Comparison of ENCODE assay signal across 8 mouse cellular contexts in the genomic region with DNA sequence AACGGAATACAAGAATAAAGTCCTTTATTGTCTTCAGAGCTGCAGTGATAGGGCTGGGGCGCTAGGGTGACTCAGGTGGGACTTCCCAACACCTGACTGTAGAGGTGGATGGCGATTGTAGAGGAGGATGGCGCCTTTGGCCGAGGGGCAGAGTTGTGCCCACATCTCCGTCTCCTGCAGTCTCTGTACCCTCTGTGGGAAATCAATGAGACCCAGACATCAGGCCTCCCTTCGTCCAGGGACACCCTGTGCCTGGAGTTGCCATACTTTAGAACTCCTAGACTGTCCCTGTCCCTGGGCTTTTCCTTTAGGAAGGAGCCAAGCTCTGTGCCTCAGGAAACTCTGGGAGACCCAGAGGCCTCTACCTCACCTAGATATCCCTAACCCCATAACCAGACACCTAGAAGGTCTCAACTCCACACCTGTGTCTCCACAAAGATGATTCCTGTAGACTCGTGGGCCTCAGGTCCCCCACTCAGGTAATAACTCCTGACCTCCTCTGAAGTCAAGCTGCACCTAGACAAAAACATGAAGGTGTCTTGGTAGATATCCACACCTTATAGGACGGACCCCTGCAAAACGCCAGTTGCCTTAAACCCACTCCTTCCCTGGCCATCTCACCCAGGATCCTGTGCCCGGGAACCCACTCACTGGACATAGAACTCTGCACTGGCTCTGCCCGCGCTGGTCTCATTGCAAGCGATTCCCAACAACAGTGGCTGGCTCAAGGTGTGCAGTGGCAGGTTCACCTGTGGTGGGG. TPM values are rescaled to one million over a fixed set of nuclear protein-coding genes. Genes with fewer than 3 reads are reported as not detected.
DNase-seq lines count a peak whose midpoint lies in the region; ATAC-seq and TF ChIP-seq lines count a peak whose summit lies in the region.

No protein-coding gene starts in this region.

- H3K79me2 ChIP-seq in heart, adult 2 months (replicated peaks; ENCODE audit: control insufficient read depth, insufficient read depth, low read length), result no peaks in the 10 kb centered on the region

- TF ChIP-seq CTCF in heart, adult 2 months (IDR thresholded peaks at IDR 0.05), result no peak

- peak overlapping the region; percentile 87 for H3K4me3 ChIP-seq in heart, adult 2 months
- H3K4me3 ChIP-seq in ES-E14 (ENCODE audit: insufficient read depth in 1 of 2, low read depth in 1 of 2, low read length in 2 of 2, poor library complexity in 1 of 2, severe bottlenecking in 1 of 2), result peak overlapping the region; percentile 29 to 71; a peak in 2 of 4 replicates
- peak overlapping the region; percentile 65 for H3K4me3 ChIP-seq in forebrain, embryonic 16.5 days (replicated peaks; ENCODE audit: low read length)

- H3K36me3 ChIP-seq in heart, adult 2 months (ENCODE audit: control insufficient read depth, insufficient read depth, low read length), result no peaks in the 10 kb centered on the region
- peaks cover 5% of the 10 kb centered on the region; the same call in 1 of the 2 replicates for H3K36me3 ChIP-seq in ES-E14 (ENCODE audit: control insufficient read depth, insufficient read depth, low read length, poor library complexity, severe bottlenecking)
- H3K36me3 ChIP-seq in forebrain, embryonic 16.5 days (ENCODE audit: control insufficient read depth, insufficient read depth), result no peaks in the 10 kb centered on the region

- no peaks in the 10 kb centered on the region for H3K27me3 ChIP-seq in heart, adult 2 months (ENCODE audit: control insufficient read depth, insufficient read depth, low read length)
- no peaks in the 10 kb centered on the region for H3K27me3 ChIP-seq in forebrain, embryonic 16.5 days (replicated peaks; ENCODE audit: control insufficient read depth, insufficient read depth, low read length)

- peak; percentile 0; the same call in 1 of the 2 replicates for ATAC-seq in forebrain, embryonic 16.5 days

- in situ Hi-C loops in ES-E14 (cut with MboI; ENCODE audit: low sequenced_read_pairs in 2 of 2, unreplicated experiment in 2 of 2), result no loop called here

- peaks cover 10% of the 10 kb centered on the region for H3K4me1 ChIP-seq in heart, adult 2 months (ENCODE audit: control insufficient read depth, insufficient read depth, low read length)
- peaks cover 4 to 25% of the 10 kb centered on the region in 2 experiments; a peak in 3 of 4 replicates for H3K4me1 ChIP-seq in ES-E14 (ENCODE audit: control insufficient read depth in 2 of 2, insufficient read depth in 2 of 2, low read length in 2 of 2, poor library complexity in 1 of 2)
- peaks cover 38% of the 10 kb centered on the region for H3K4me1 ChIP-seq in forebrain, embryonic 16.5 days (replicated peaks; ENCODE audit: control insufficient read depth, insufficient read depth, low read length)

- H3K4me2 ChIP-seq in forebrain, embryonic 16.5 days (ENCODE audit: low read length), result peak overlapping the region; percentile 85

- H3K9me3 ChIP-seq in ES-E14 (ENCODE audit: control insufficient read depth, insufficient read depth, low read depth, low read length), result no peaks in the 10 kb centered on the region
- no peaks in the 10 kb centered on the region for H3K9me3 ChIP-seq in forebrain, embryonic 16.5 days (ENCODE audit: control insufficient read depth, low read length)

- WGBS in heart, adult 2 months, result 60% methylated on average over 14 of the region's 14 CpGs
- WGBS in forebrain, embryonic 16.5 days, result 60% methylated on average over 14 of the region's 14 CpGs

- peak overlapping the region; percentile 22 for H3K9ac ChIP-seq in heart, adult 2 months (ENCODE audit: low read depth, low read length)
- H3K9ac ChIP-seq in ES-E14 (ENCODE audit: insufficient read depth, low read depth, low read length, poor library complexity, severe bottlenecking), result peak overlapping the region; percentile 28; the same call in 1 of the 2 replicates
- H3K9ac ChIP-seq in forebrain, embryonic 16.5 days (replicated peaks; ENCODE audit: low read depth, low read length), result peak overlapping the region; percentile 61

- TF ChIP-seq POLR2A in heart, adult 2 months (IDR thresholded peaks at IDR 0.05; ENCODE audit: insufficient read depth, low read depth, low read length), result no peak

- intact Hi-C loops in heart, adult 2 months (cut with DNase I), result no loop called here
- intact Hi-C loops in heart, postnatal 25 days (cut with DNase I), result no loop called here
- intact Hi-C loops in left cerebral cortex, postnatal 14 days (cut with DNase I), result no loop called here
- intact Hi-C loops in left cerebral cortex, postnatal 4 days (cut with DNase I), result no loop called here

- DNase-seq in heart, adult 2 months, result peak in 1 of 2 experiments; percentile 3
- DNase-seq in heart, postnatal 25 days (ENCODE audit: low spot score), result no peak
- DNase-seq in ES-E14 (ENCODE audit: low read depth, low spot score), result no peak
- DNase-seq in lung, postnatal 10 days, result peak; percentile 1
- no peak for DNase-seq in urinary bladder, postnatal 14 days (ENCODE audit: low spot score)
- no peak for DNase-seq in left cerebral cortex, postnatal 14 days (ENCODE audit: low spot score in 2 of 2)
- DNase-seq in left cerebral cortex, postnatal 4 days, result no peak

- peak overlapping the region; percentile 61 for H3K27ac ChIP-seq in heart, adult 2 months
- H3K27ac ChIP-seq in ES-E14 (ENCODE audit: insufficient read depth, low read depth, low read length, poor library complexity, severe bottlenecking), result peak overlapping the region; percentile 17; the same call in 1 of the 2 replicates
- H3K27ac ChIP-seq in forebrain, embryonic 16.5 days (ENCODE audit: low read length), result peak overlapping the region; percentile 54; the same call in 1 of the 2 replicates

- TF ChIP-seq EP300 in heart, adult 2 months (IDR thresholded peaks at IDR 0.05; ENCODE audit: insufficient read depth, low read depth, low read length), result no peak

TF ChIP-seq in ES-E14, 5 proteins besides CTCF, POLR2A, EP300 and RAD21:
- TF ChIP-seq ZNF384 (IDR thresholded peaks at IDR 0.05; ENCODE audit: low read depth, low read length), result no peak
- TF ChIP-seq HCFC1 (IDR thresholded peaks at IDR 0.05; ENCODE audit: borderline replicate concordance, insufficient read depth, low read length), result no peak
- no peak for TF ChIP-seq MAFK (IDR thresholded peaks at IDR 0.05; ENCODE audit: insufficient read depth, low read depth, low read length)
- TF ChIP-seq CHD2 (IDR thresholded peaks at IDR 0.05; ENCODE audit: low read depth, low read length), result no peak
- TF ChIP-seq ZC3H11A (IDR thresholded peaks at IDR 0.05; ENCODE audit: borderline replicate concordance, low read depth, low read length), result no peak

RNA-seq across cellular contexts. Expression of a gene that starts 0.8 kb away (rescaled TPM):
- 10 to 100 TPM; 45.6 to 57.4 TPM for total RNA-seq in heart, adult 2 months (2021)
- polyA plus RNA-seq in heart, adult 2 months (2012; rRNA removed), result 57.6 and 68.4 TPM in 2 replicates
- total RNA-seq in heart, postnatal 25 days (2021), result 10 to 100 TPM; 48.2 to 56.1 TPM
- 14.0 and 22.0 TPM in 2 replicates for total RNA-seq in ES-E14 (2012; rRNA removed)
- 18.3 and 23.3 TPM in 2 replicates for polyA plus RNA-seq in forebrain, embryonic 16.5 days (2015; fragmentation: Nextera tagmentation; extraction: Ambion mirVana)
- total RNA-seq in left cerebral cortex, postnatal 14 days (2021), result 10 to 100 TPM; 21.1 to 21.2 TPM
- total RNA-seq in left cerebral cortex, postnatal 4 days (2021), result 10 to 100 TPM; 14.0 to 17.7 TPM

RNA-seq across cellular contexts. Expression of a gene that starts 2.7 kb away (rescaled TPM):
- 10 to 100 TPM; 25.5 to 33.6 TPM for total RNA-seq in heart, adult 2 months (2021)
- 44.5 and 47.4 TPM in 2 replicates for polyA plus RNA-seq in heart, adult 2 months (2012; rRNA removed)
- total RNA-seq in heart, postnatal 25 days (2021), result 10 to 100 TPM; 26.9 to 27.9 TPM
- total RNA-seq in ES-E14 (2012; rRNA removed), result 12.7 and 13.2 TPM in 2 replicates
- 15.5 and 16.0 TPM in 2 replicates for polyA plus RNA-seq in forebrain, embryonic 16.5 days (2015; fragmentation: Nextera tagmentation; extraction: Ambion mirVana)
- total RNA-seq in left cerebral cortex, postnatal 14 days (2021), result 10 to 100 TPM in 1 of 2 experiments, 1 to 10 TPM in 1; 8.7 to 10.1 TPM
- total RNA-seq in left cerebral cortex, postnatal 4 days (2021), result 10 to 100 TPM in 1 of 2 experiments, 1 to 10 TPM in 1; 8.9 to 11.5 TPM

RNA-seq across cellular contexts. Expression of a gene that starts 2.7 kb away (rescaled TPM):
- 10 to 100 TPM; 20.7 to 26.3 TPM for total RNA-seq in heart, adult 2 months (2021)
- polyA plus RNA-seq in heart, adult 2 months (2012; rRNA removed), result 26.4 and 30.7 TPM in 2 replicates
- total RNA-seq in heart, postnatal 25 days (2021), result 10 to 100 TPM; 23.1 to 24.0 TPM
- total RNA-seq in ES-E14 (2012; rRNA removed), result 5.0 and 6.9 TPM in 2 replicates
- polyA plus RNA-seq in forebrain, embryonic 16.5 days (2015; fragmentation: Nextera tagmentation; extraction: Ambion mirVana), result 12.5 and 17.9 TPM in 2 replicates
- total RNA-seq in left cerebral cortex, postnatal 14 days (2021), result 10 to 100 TPM; 19.1 to 20.7 TPM
- 10 to 100 TPM; 17.6 to 21.4 TPM for total RNA-seq in left cerebral cortex, postnatal 4 days (2021)

RNA-seq across cellular contexts. Expression of a gene that starts 5.7 kb away (rescaled TPM):
- 100 to 1,000 TPM; 413 to 501 TPM for total RNA-seq in heart, adult 2 months (2021)
- 257 and 355 TPM in 2 replicates for polyA plus RNA-seq in heart, adult 2 months (2012; rRNA removed)
- 100 to 1,000 TPM; 410 to 431 TPM for total RNA-seq in heart, postnatal 25 days (2021)
- 10.0 and 14.3 TPM in 2 replicates for total RNA-seq in ES-E14 (2012; rRNA removed)
- polyA plus RNA-seq in forebrain, embryonic 16.5 days (2015; fragmentation: Nextera tagmentation; extraction: Ambion mirVana), result 42.5 and 44.6 TPM in 2 replicates
- total RNA-seq in left cerebral cortex, postnatal 14 days (2021), result 10 to 100 TPM; 64.3 to 75.4 TPM
- 10 to 100 TPM; 74.4 to 80.7 TPM for total RNA-seq in left cerebral cortex, postnatal 4 days (2021)

RNA-seq across cellular contexts. Expression of a gene that starts 12.9 kb away (rescaled TPM):
- 10 to 100 TPM; 23.2 to 24.7 TPM for total RNA-seq in heart, adult 2 months (2021)
- 21.1 and 27.6 TPM in 2 replicates for polyA plus RNA-seq in heart, adult 2 months (2012; rRNA removed)
- total RNA-seq in heart, postnatal 25 days (2021), result 10 to 100 TPM; 16.5 to 22.2 TPM
- 51.0 and 64.0 TPM in 2 replicates for total RNA-seq in ES-E14 (2012; rRNA removed)
- polyA plus RNA-seq in forebrain, embryonic 16.5 days (2015; fragmentation: Nextera tagmentation; extraction: Ambion mirVana), result 73.8 and 101 TPM in 2 replicates
- 10 to 100 TPM; 69.4 to 78.8 TPM for total RNA-seq in left cerebral cortex, postnatal 14 days (2021)
- total RNA-seq in left cerebral cortex, postnatal 4 days (2021), result 10 to 100 TPM; 43.7 to 44.4 TPM
